Mouse (Mus musculus): Measurements from ENCODE around the gene Ctsw.
A peak's percentile ranks its signal among the peaks of the same experiment; 100 is the strongest.

Ctsw gene

DNA sequence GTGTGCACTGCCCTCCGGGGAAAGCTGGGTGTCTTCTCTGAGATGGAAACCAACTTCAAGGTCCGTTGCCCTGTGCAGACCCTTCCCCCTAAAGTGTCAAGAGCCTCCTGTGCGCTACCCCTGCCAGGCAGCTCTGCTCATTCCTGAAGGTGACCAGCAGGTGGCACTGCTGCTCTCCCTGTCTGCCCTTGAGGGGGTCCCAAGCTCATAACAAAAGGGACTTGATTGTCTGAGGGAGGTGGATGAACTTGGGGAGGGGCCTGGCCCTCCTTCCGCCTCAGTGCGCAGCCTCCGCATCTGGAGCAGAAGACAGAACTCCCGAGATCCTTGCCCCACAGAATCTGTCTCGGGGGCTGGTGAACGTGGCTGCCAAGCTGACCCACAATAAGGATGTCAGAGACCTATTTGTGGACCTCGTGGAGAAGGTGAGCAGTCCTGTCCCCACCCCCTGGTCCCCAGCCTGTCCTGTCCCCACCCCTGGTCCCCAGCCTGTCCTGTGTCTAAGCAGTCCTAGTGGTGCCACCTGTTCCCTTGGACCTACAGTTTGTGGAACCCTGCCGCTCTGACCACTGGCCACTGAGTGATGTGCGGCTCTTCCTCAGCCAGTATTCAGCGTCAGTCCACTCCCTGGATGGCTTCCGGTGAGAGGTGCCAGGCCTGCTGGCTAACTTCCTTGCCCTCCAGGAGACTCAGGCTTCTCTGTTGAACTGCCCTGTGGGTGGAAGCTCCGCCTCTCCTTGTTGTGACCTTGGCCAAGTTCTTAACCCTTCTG, 4.3 kb downstream of the Ctsw start:
- no peak for DNase-seq (ENCODE audit: low spot score in 2 of 2)

- DNase-seq (ENCODE audit: low spot score in 2 of 2), result no peak
These were observed 5.1 kb downstream of the Ctsw start for GRCm38 (mm10) chr19:5463212-5463611.

DNA sequence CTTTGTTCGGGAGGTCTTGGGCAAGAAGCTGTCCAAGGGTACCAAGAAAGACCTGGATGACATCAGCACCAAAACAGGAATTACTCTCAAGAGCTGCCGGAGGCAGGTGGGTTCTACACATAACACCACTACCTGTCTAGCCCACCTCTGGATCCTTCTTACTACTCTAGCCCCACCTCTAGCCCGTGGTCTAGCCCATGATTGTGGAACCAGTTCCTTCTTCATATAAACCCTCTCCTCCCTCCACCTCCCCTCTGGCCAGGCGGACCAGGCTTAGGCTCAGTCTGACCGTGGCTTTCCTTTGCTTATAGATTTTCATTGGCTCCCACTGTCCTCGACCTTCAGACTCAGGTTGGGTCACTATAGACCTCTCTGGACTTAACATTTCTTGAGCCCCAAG, 6.9 kb downstream of the Ctsw start:
- no peak for DNase-seq (ENCODE audit: low spot score in 2 of 2)

- peak; percentile 83 to 93 for DNase-seq (ENCODE audit: low spot score in 2 of 2)
These were observed 7.8 kb downstream of the Ctsw start, which contains the start of gene Fibp for GRCm38 (mm10) chr19:5460465-5460911. TSS of gene Fibp (plus strand) at chr19:5460615.

DNA sequence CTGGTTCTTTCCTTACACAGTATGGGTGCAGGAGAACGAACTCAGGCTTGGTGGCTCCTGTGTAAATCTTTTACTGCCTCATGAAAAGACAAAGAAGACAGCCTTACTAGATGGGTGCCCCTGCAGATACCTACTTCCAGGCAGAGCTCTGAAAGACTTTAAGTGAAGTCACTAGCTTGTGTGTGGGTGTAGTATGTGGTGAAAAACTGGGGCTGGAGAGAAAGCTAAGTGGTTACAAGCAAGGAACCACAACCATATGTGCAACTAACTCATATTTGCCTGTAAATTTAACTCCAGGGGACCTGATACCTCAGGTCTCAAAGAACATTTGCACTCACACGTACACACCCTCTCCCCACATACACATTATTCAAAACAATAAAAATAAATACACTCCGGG, 8.4 kb downstream of the Ctsw start:
- no peak for DNase-seq (ENCODE audit: low spot score in 2 of 2)

DNA sequence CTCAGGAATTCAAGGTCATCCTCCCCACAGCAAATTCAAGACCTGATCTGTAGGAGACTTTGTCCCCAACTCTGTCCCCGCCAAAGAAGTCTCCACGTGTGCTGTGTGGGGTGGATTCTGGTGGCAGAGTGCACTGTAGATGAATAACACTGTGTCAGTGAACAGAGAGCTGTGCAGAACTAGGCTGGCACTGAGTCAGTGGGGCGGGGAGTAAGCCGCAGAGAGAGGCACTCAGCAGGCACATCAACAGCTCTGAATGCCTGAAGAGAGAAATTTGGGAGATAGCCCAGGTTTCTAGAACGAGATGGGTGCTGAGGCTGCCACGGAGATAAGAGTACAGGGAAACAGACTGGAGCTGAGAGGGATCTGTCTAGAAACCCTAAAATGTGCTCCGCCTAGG, 9.3 kb downstream of the Ctsw start:
- DNase-seq (ENCODE audit: low spot score in 2 of 2), result no peak

- no peak for DNase-seq (ENCODE audit: low spot score in 2 of 2)
These were observed 10.4 kb downstream of the Ctsw start, which contains the start of gene Ccdc85b for GRCm38 (mm10) chr19:5457746-5458442. TSS of gene Ccdc85b (minus strand) at chr19:5457894.

DNA sequence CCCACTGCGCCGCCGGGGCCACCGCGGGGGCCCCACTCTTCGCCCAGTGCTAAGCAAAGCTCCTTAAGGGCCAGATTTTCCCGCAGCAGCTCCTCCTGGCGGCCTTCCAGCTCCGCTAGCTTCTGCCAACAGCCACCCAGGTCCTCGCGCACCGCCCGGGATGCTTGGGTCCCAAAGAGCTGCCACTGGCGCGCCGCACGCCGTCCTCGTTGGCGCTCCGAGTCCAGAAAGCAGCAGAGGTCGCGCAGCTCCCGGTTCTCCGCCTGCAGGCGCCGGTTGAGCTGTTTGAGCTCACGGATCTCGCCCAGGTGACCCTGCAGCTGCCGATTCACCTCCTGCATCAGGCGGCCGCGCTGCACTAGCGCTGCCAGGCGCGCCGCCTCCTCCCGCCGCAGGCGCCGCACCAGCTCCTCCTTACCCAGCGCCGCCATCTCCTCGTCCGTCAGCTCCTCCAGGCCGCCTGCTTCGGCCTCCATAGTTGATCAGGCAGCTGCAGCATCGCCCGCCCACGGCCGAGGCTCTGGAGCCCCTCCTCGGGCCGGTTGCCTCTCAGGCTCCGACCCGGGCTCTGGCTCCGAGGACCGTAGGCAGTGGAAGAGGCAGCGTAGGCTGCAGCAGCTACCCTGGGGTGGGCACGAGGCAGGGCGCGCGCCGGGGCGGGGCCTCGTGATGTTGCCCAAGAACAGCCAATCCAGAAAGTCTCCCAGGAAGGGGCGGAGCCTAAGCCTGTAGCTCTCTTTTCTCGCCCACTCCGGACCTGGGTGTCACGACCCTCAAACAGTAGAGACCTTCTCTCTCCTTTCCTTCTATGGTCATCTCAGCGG, 11.2 kb downstream of the Ctsw start:
- peak; percentile 94 to 96 for DNase-seq (ENCODE audit: low spot score in 2 of 2)

GRCm38 (mm10) chr19:5456241-5456921, 11.9 kb downstream of the Ctsw start:
- DNase-seq (ENCODE audit: low spot score in 2 of 2), result no peak

DNA sequence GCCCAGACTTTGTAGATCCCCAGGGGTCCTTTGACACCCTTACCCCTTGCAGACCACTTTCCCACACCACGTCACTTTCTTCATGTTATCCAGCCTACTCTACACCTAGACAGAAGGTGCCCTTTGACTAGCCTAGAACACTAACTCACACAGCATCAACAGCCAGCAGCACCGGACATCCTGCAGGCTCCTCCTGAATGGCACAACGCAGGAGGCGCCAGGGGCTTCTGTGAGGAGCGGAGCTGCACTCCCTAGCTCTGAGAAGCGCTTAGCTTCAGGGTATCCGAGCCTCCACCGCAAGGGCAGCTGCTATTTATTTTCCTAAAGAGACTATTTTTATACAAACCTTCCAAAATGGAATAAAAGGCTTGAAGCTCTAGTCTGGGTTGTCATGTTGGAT, 12.7 kb downstream of the Ctsw start:
- no peak for DNase-seq (ENCODE audit: low spot score in 2 of 2)

GRCm38 (mm10) chr19:5455037-5455436, 13.3 kb downstream of the Ctsw start:
- DNase-seq (ENCODE audit: low spot score in 2 of 2), result no peak

- DNase-seq (ENCODE audit: low spot score in 2 of 2), result no peak
These were observed 16.5 kb downstream of the Ctsw start for GRCm38 (mm10) chr19:5451766-5452165.

- no peak for DNase-seq (ENCODE audit: low spot score in 2 of 2)
These were observed 18.6 kb downstream of the Ctsw start for GRCm38 (mm10) chr19:5449673-5450072.

DNA sequence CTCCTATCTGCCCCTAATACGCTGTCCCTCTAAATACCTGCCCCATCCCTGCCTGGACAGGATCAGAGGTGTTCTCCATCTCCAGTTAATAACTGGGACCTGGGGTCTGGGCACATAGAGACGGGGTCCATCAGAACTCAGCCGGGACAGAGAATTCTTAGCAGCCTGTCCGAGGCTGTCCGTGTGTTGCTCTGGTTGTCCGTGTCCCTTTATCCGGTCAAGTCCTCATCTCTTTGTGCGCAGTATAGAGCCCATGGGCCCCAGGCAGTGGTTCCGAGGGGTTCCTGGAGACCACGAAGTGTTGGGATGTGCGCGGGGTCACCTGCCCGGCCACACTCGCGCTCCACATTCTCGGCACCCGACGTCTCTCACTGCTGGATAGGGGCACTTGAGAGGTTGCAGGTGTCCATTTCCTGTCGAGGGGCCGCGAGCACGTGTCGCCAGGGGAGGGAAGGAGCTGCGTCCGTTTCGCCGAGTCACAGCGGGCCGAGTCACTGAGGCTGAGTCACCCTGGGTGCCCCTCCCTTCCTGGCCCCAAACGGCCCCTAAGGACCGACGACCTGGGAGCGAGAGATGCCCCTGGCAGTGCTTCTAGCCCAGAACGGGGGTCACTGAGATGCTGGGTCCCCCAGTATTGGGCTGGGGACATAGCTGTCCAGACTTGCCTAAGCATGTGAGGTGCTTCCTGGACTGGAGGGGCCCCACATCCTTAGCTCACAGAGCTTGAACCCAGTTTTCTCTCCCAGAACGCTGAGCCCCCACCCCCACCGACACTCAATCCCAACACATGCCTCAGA, 19.8 kb downstream of the Ctsw start:
- DNase-seq (ENCODE audit: low spot score in 2 of 2), result peak in 1 of 2 experiments; percentile 29

GRCm38 (mm10) chr19:5447515-5448353, 20.6 kb downstream of the Ctsw start, which contains the start of gene Fosl1:
TSS of gene Fosl1 (plus strand) at chr19:5447547.
- peak; percentile 71 to 87 for DNase-seq (ENCODE audit: low spot score in 2 of 2)

GRCm38 (mm10) chr19:5445747-5446146, 22.6 kb downstream of the Ctsw start:
- DNase-seq (ENCODE audit: low spot score in 2 of 2), result no peak

- no peak for DNase-seq (ENCODE audit: low spot score in 2 of 2)
These were observed 23.4 kb downstream of the Ctsw start for GRCm38 (mm10) chr19:5444954-5445353.

- DNase-seq (ENCODE audit: low spot score in 2 of 2), result no peak
These were observed 23.9 kb downstream of the Ctsw start for GRCm38 (mm10) chr19:5444371-5444908.

GRCm38 (mm10) chr19:5433951-5434350, 34.4 kb downstream of the Ctsw start:
- DNase-seq (ENCODE audit: low spot score in 2 of 2), result no peak

All from urinary bladder, adult 18-20 months (tissue).